Mouse (Mus musculus): Measurements from ENCODE around the gene Kif9. TPM values are rescaled to one million over a fixed set of nuclear protein-coding genes. Genes with fewer than 3 reads are reported as not detected.

The Kif9 gene
- polyA plus RNA-seq, 1 experiment from 2014 or later = 0.79 TPM

DNA sequence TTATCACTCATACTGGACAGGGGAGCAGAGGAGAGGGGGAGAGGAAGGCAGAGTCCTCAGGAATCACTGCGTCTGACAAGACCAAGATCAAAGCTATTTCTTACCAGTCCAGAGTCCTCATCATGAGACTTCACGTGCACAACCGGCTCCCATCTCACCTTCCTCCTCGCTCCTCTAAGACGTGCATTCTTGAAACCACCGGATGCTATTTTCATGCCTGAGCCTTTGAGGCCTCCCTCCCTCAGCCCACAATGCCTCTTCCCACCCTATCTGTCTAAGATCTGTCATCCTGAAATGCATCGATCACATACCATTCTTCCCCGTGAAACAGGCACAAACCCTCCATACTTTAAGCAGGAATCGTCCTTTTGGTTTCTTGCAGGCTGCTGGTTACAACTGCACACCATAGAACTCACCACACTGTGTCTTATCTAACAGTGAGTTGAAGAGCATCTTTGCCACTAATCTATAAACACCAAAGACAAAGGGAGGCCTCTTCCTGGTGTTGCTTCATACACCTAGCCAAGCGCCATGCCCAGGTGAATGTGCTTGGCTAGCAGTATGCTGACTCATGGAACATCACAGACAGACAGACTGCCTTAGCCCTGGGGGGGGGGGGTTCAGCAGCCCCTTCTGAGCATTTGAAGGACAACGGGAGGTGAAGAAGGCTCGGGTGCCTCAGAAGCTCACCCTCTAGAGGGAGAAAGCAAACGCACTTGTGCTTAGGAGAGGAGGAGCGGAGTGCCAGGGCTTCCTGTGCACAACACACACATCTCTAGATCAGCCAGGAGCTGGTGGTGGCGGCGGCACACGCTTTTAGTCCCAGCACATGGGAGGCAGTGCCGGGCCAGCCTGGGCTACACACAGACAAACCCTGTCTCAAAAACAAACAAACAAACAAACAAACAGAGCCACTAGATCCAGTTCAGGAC is 15.6 kb upstream of the Kif9 start:
- H3K4me3 ChIP-seq (replicated peaks) = no peak overlapping the region
- ATAC-seq = no peak; the same call in 1 of the 2 replicates
- WGBS = 85% methylated on average over 18 of the region's 18 CpGs
- H3K4me1 ChIP-seq (replicated peaks) = 0 out of 2 replicates have a peak, but pooled peaks cover 8% of the 10 kb centered on the region
- no peaks in the 10 kb centered on the region for H3K36me3 ChIP-seq
- no peaks in the 10 kb centered on the region for H3K9me3 ChIP-seq
- H3K27me3 ChIP-seq (replicated peaks) = no peaks in the 10 kb centered on the region
- no peak overlapping the region for H3K9ac ChIP-seq
- no peak overlapping the region for H3K27ac ChIP-seq
- H3K4me2 ChIP-seq (replicated peaks) = no peak overlapping the region

DNA sequence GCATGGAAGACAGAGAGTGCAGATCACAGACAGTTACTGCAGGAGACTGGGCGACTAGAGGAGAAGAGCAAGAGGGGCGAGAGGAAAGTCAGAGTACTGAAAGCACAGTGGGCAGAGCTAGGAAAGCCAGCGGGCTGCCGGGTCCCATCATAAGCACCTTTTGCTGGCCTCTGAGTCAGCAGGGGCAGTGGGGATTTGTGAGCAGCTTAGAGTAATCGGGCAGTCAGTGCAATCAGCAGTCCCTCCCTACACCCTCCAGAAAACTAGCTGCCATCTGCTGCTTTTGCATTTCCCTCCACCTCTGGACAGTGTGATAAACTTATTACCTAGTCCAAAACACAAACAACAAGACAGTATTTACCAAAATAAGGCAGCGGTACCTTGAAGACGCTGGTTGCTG is 14.4 kb upstream of the Kif9 start:
- no peak for ATAC-seq

DNA sequence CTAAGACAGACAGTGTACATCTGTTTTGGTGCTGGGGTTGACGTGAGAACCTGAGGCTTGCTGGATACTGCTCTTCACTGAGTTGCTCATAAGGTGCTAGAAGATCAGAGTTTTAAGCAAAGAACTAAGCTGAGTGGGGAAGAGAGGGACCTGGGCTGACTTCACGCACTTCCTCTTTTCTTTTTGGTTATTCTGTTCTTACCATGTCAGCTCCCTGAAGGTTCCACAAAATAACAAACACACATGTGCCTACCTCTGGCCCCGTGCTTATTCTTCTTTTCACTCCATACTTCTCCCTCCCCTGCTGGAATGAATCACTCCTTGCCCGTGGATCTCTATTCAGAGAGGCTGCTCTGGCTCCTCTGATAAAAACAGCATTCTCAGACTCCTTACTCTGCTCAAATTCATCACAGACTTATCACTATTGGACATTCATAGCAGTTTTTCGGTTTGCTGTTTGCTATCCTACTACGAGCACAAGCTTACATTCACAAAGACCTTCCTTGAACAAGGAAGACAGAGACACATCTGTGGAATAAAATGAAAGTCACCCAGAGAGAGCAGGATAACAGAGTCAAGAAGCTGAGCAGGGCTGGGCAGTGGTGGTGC is 12.7 kb upstream of the Kif9 start:
- no peak for ATAC-seq

More for the DNA sequence above, 14.4 kb upstream of the Kif9 start:
- no peak overlapping the region for H3K27ac ChIP-seq
- no peaks in the 10 kb centered on the region for H3K27me3 ChIP-seq (replicated peaks)
- H3K9ac ChIP-seq = no peak overlapping the region
- H3K9me3 ChIP-seq = no peaks in the 10 kb centered on the region
- 0 out of 2 replicates have a peak, but pooled peaks cover 6% of the 10 kb centered on the region for H3K4me1 ChIP-seq (replicated peaks)
- no peaks in the 10 kb centered on the region for H3K36me3 ChIP-seq
- H3K4me3 ChIP-seq (replicated peaks) = no peak overlapping the region
- no peak overlapping the region for H3K4me2 ChIP-seq (replicated peaks)
- 60% methylated on average over 7 of the region's 7 CpGs for WGBS

DNA sequence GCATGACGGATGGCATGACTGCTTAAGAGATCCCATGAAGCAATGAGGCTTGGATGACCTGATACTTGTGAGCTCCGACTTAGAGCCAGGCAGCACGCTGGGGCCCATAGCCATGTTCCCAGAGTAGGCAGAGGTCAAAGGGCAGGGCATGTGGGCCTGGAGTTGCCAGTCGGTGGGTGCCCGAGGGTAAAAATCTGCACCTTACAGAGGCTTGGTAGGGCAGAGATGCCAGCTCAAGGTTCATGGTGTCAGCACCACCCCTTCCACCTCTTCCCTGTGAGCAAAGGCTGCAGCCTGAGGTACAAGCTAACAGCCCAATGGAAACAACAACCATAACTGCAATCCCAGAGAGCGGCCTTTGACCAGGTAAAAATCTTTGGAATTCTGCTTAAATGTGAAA is 11.4 kb upstream of the Kif9 start:
- ATAC-seq = no peak
- Histone ChIP-seq H3K27me3 (replicated peaks) (no peaks in the 10 kb centered on the region), H3K9me3 (no peaks in the 10 kb centered on the region), H3K4me3 (replicated peaks) (no peak overlapping the region), H3K4me1 (replicated peaks) (0 out of 2 replicates have a peak, but pooled peaks cover 3% of the 10 kb centered on the region), H3K9ac (no peak overlapping the region), H3K36me3 (no peaks in the 10 kb centered on the region), H3K4me2 (replicated peaks) (no peak overlapping the region), H3K27ac (no peak overlapping the region)
- 88% methylated on average over 6 of the region's 6 CpGs for WGBS

More for the DNA sequence above, 12.7 kb upstream of the Kif9 start:
- H3K9me3 ChIP-seq = no peaks in the 10 kb centered on the region
- no peak overlapping the region for H3K9ac ChIP-seq
- 0 out of 2 replicates have a peak, but pooled peaks cover 3% of the 10 kb centered on the region for H3K4me1 ChIP-seq (replicated peaks)
- no peaks in the 10 kb centered on the region for H3K36me3 ChIP-seq
- 88% methylated on average over 6 of the region's 6 CpGs for WGBS
- no peaks in the 10 kb centered on the region for H3K27me3 ChIP-seq (replicated peaks)
- no peak overlapping the region for H3K4me3 ChIP-seq (replicated peaks)
- no peak overlapping the region for H3K27ac ChIP-seq
- H3K4me2 ChIP-seq (replicated peaks) = no peak overlapping the region

- Histone ChIP-seq H3K4me3 (replicated peaks) (no peak overlapping the region), H3K9ac (no peak overlapping the region), H3K27me3 (replicated peaks) (no peaks in the 10 kb centered on the region), H3K4me1 (replicated peaks) (0 out of 2 replicates have a peak, but pooled peaks cover 3% of the 10 kb centered on the region), H3K9me3 (no peaks in the 10 kb centered on the region), H3K27ac (no peak overlapping the region), H3K36me3 (no peaks in the 10 kb centered on the region), H3K4me2 (replicated peaks) (no peak overlapping the region)
- ATAC-seq = no peak
- WGBS = 90% methylated on average over 3 of the region's 3 CpGs
These were observed 10.6 kb upstream of the Kif9 start for GRCm38 (mm10) chr9:110466179-110466578.

DNA sequence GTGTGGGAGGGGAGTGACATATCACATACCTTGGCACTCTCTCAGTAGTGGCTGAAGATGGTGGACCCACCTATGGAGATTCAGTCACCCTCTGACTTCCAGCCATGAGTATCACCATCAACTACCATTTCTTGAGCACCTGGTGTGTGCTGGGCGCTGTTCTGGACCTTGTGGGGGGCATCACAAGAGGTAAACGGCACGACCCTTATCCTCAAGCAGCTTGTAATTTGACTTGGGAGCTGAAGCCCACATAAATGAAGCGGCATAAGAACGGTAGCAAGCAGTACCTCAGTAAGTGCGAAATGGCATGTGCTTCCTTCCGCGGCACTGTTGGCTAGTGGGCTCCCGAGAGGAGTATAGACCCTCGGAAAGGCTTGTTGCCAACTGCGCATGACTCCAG is 1.2 kb downstream of the Kif9 start:
- Histone ChIP-seq H3K4me1 (replicated peaks) (peaks cover 8% of the 10 kb centered on the region), H3K9me3 (no peaks in the 10 kb centered on the region), H3K4me3 (replicated peaks) (no peak overlapping the region), H3K36me3 (no peaks in the 10 kb centered on the region), H3K27me3 (replicated peaks) (0 out of 2 replicates have a peak, but pooled peaks cover 9% of the 10 kb centered on the region), H3K9ac (no peak overlapping the region), H3K27ac (no peak overlapping the region), H3K4me2 (replicated peaks) (no peak overlapping the region)
- 57% methylated on average over 11 of the region's 11 CpGs for WGBS
- no peak for ATAC-seq

DNA sequence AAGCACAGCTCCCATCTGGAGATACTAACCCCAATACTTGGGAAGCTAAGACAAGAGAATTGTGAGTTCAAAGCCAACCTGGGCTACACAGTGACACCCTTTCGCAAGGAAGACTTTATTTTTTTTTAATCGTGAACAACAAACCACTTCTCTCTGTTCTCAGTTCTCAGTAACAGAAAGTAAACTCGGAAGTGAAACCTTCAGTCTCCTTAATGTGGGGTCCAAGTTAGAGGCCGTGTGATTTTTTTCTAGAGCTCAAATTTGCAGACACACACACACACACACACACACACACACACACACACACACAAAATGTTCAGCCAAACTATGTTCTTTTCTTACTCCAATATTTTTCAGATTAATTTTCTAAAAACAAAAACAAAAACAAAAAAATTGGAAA is 1.9 kb downstream of the Kif9 start:
- Histone ChIP-seq H3K4me1 (replicated peaks) (peaks cover 8% of the 10 kb centered on the region), H3K4me2 (replicated peaks) (no peak overlapping the region), H3K9me3 (no peaks in the 10 kb centered on the region), H3K4me3 (replicated peaks) (no peak overlapping the region), H3K9ac (no peak overlapping the region), H3K27me3 (replicated peaks) (0 out of 2 replicates have a peak, but pooled peaks cover 9% of the 10 kb centered on the region), H3K36me3 (no peaks in the 10 kb centered on the region), H3K27ac (no peak overlapping the region)
- no peak for ATAC-seq
- WGBS = 73% methylated on average over 4 of the region's 4 CpGs

- H3K9ac ChIP-seq = no peak overlapping the region
- H3K4me3 ChIP-seq (replicated peaks) = no peak overlapping the region
- no peaks in the 10 kb centered on the region for H3K4me1 ChIP-seq (replicated peaks)
- no peaks in the 10 kb centered on the region for H3K36me3 ChIP-seq
- H3K27ac ChIP-seq = no peak overlapping the region
- H3K9me3 ChIP-seq = no peaks in the 10 kb centered on the region
- WGBS = 47% methylated on average over 4 of the region's 4 CpGs
- ATAC-seq = no peak
- no peak overlapping the region for H3K4me2 ChIP-seq (replicated peaks)
- H3K27me3 ChIP-seq (replicated peaks) = no peaks in the 10 kb centered on the region
These were observed 12.1 kb downstream of the Kif9 start for GRCm38 (mm10) chr9:110488841-110489240.

DNA sequence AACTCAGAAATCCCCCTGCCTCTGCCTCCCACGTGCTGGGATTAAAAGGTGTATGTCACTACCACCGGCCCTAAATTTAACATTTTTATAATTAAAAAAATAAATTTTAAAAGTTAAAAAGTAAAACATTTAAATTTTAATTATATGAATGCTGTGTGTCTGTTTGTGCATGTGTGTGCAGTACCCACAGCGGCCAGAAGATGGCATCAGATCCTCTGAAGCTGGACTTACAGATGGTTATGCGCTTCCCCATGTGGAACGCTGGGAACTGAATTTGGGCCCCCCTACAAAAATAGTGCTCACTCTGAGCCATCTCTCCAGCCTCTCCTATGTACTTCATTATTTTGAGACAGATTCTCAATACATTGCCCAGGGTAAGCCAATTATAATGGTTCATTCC is 14.2 kb downstream of the Kif9 start:
- Histone ChIP-seq H3K4me2 (replicated peaks) (no peak overlapping the region), H3K27ac (no peak overlapping the region), H3K4me1 (replicated peaks) (no peaks in the 10 kb centered on the region), H3K9me3 (no peaks in the 10 kb centered on the region), H3K36me3 (no peaks in the 10 kb centered on the region), H3K27me3 (replicated peaks) (no peaks in the 10 kb centered on the region), H3K4me3 (replicated peaks) (no peak overlapping the region), H3K9ac (no peak overlapping the region)
- ATAC-seq = no peak
- 62% methylated on average over 5 of the region's 5 CpGs for WGBS

- no peak overlapping the region for H3K4me3 ChIP-seq (replicated peaks)
- 53% methylated on average over 2 of the region's 2 CpGs for WGBS
- no peak overlapping the region for H3K4me2 ChIP-seq (replicated peaks)
- H3K27me3 ChIP-seq (replicated peaks) = no peaks in the 10 kb centered on the region
- H3K4me1 ChIP-seq (replicated peaks) = no peaks in the 10 kb centered on the region
- H3K9ac ChIP-seq = no peak overlapping the region
- ATAC-seq = peak; percentile 70
- H3K9me3 ChIP-seq = no peaks in the 10 kb centered on the region
- no peak overlapping the region for H3K27ac ChIP-seq
- H3K36me3 ChIP-seq = no peaks in the 10 kb centered on the region
These were observed 49.0 kb downstream of the Kif9 start for GRCm38 (mm10) chr9:110525737-110526136.

DNA sequence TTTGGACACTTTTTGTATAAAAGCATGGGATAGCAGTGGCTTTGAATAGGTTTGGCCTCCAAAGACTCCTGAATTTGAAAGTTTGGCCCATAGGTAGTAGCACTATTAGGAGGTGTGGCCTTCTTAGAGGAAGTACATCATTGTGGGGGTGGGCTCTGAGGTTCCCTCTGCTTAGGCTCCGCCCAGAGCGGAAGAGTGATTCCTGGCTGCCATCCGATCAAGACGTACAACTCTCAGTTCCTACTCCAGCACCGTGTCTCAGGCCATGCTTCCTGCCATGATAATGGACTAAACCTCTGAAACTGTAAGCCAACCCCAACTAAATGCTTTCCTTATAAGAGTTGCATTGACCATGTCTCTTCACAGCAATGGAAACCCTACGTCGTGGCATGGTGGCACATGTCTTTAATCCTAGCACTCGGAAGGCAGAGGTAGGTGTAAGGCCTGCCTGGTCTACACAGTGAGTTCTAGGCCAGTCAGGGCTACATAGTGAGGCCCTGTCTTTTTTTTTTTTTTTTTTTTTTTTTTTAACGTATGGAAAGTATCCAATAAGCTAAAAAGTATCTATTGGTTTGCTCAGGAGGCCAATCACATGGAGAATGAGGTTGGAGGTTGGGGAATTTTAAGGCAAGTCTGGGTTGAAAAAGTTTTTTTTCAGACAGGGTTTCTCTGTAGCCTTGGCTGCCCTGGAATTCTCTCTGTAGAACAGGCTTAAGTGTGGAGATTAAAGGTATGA is 52.4 kb downstream of the Kif9 start:
- no peak overlapping the region for H3K4me2 ChIP-seq (replicated peaks)
- no peak overlapping the region for H3K27ac ChIP-seq
- no peak overlapping the region for H3K9ac ChIP-seq
- no peak for ATAC-seq
- no peak overlapping the region for H3K4me3 ChIP-seq (replicated peaks)
- H3K27me3 ChIP-seq (replicated peaks) = no peaks in the 10 kb centered on the region
- no peaks in the 10 kb centered on the region for H3K9me3 ChIP-seq
- WGBS = 59% methylated on average over 9 of the region's 9 CpGs
- H3K36me3 ChIP-seq = no peaks in the 10 kb centered on the region
- peaks cover 4% of the 10 kb centered on the region; the same call in 1 of the 2 replicates for H3K4me1 ChIP-seq (replicated peaks)

DNA sequence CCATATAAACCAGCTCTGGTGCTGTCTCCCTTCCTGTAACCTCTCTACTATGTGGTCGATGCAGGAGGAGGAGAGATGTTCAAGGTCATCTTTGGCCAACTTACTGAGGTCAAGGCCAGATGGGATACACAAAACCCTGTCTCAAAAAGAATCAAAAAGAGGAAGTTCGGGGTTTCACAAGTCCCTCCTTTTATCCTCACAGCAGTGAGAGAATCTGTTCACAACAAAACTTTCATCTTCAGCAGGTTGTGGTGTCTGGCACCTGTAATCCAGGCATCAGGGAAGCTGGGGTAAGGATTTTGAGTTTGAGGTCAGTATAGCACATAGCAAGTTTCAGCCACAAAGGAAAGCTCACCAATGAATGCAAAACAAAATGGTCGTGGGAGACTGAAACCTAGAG is 53.9 kb downstream of the Kif9 start:
- H3K9me3 ChIP-seq = no peaks in the 10 kb centered on the region
- H3K36me3 ChIP-seq = no peaks in the 10 kb centered on the region
- H3K27ac ChIP-seq = no peak overlapping the region
- no peak for ATAC-seq
- whole genome bisulfite sequencing = 67% methylated on average over 3 of the region's 3 CpGs
- H3K9ac ChIP-seq = no peak overlapping the region
- no peaks in the 10 kb centered on the region for H3K27me3 ChIP-seq (replicated peaks)
- H3K4me2 ChIP-seq (replicated peaks) = no peak overlapping the region
- H3K4me3 ChIP-seq (replicated peaks) = no peak overlapping the region
- H3K4me1 ChIP-seq (replicated peaks) = peaks cover 12% of the 10 kb centered on the region; the same call in 1 of the 2 replicates

Data from intestine, embryonic 15.5 days (tissue).